ENCODE assay signal across 21 mouse cellular contexts in genomic region chr13:64380251-64380650, GRCm38 (mm10). TPM values are rescaled to one million over a fixed set of nuclear protein-coding genes. Genes with fewer than 3 reads are reported as not detected.
A peak's percentile ranks its signal among the peaks of the same experiment; 100 is the strongest.
DNase-seq lines count a peak whose midpoint lies in the region; ATAC-seq and TF ChIP-seq lines count a peak whose summit lies in the region.
"Had no signal": no experiment of that assay in that cellular context is flagged by ENCODE, and none has a peak within 500 bp of the region (broad histone marks: within the 10 kb centered on the region; RNA-seq: fewer than 3 reads in every experiment).

No protein-coding gene starts in this region.

- no peak for TF ChIP-seq EP300 in liver, postnatal 0 days (IDR thresholded peaks at IDR 0.05; ENCODE audit: low read depth)

- H3K9ac ChIP-seq in kidney, embryonic 14.5 days (ENCODE audit: low read depth, low read length) = no peak overlapping the region
- H3K9ac ChIP-seq in kidney, embryonic 15.5 days = no peak overlapping the region
- no peak overlapping the region for H3K9ac ChIP-seq in liver, postnatal 0 days (replicated peaks)
- H3K9ac ChIP-seq: forebrain, embryonic 13.5 days; hindbrain, embryonic 13.5 days had no signal

- ATAC-seq in kidney, embryonic 14.5 days (ENCODE audit: low FRiP score, low TSS enrichment) = no peak
- ATAC-seq in kidney, embryonic 15.5 days (replicated peaks; ENCODE audit: low FRiP score) = no peak
- no peak for ATAC-seq in liver, postnatal 0 days
- ATAC-seq: activated CD4-positive, CD25-positive, alpha-beta regulatory T cell, adult 4 months; forebrain, embryonic 13.5 days; forebrain, embryonic 16.5 days; hindbrain, embryonic 16.5 days had no signal

- H3K9me3 ChIP-seq in kidney, embryonic 14.5 days (ENCODE audit: control insufficient read depth, low read length) = no peaks in the 10 kb centered on the region
- H3K9me3 ChIP-seq in kidney, embryonic 15.5 days (replicated peaks) = no peaks in the 10 kb centered on the region
- no peaks in the 10 kb centered on the region for H3K9me3 ChIP-seq in liver, postnatal 0 days (ENCODE audit: low read length)
- H3K9me3 ChIP-seq: forebrain, embryonic 10.5 days; forebrain, embryonic 13.5 days; hindbrain, embryonic 13.5 days had no signal

- no peak for TF ChIP-seq CTCF in liver, postnatal 0 days (IDR thresholded peaks at IDR 0.05; ENCODE audit: low read depth)

- H3K4me3 ChIP-seq in kidney, embryonic 14.5 days (ENCODE audit: low read length) = no peak overlapping the region
- H3K4me3 ChIP-seq in kidney, embryonic 15.5 days (replicated peaks) = no peak overlapping the region
- no peak overlapping the region for H3K4me3 ChIP-seq in liver, postnatal 0 days (ENCODE audit: low read depth, low read length)
- H3K4me3 ChIP-seq: forebrain, embryonic 10.5 days; forebrain, embryonic 13.5 days; hindbrain, embryonic 13.5 days had no signal

- H3K36me3 ChIP-seq in kidney, embryonic 14.5 days (ENCODE audit: control insufficient read depth, insufficient read depth, low read length) = no peaks in the 10 kb centered on the region
- no peaks in the 10 kb centered on the region for H3K36me3 ChIP-seq in kidney, embryonic 15.5 days
- no peaks in the 10 kb centered on the region for H3K36me3 ChIP-seq in liver, postnatal 0 days (replicated peaks; ENCODE audit: insufficient read depth, low read length)
- H3K36me3 ChIP-seq: forebrain, embryonic 10.5 days; hindbrain, embryonic 13.5 days had no signal

- DNase-seq in kidney, adult 11 months = peak; percentile 76
- peak; percentile 70 to 80 for DNase-seq in kidney, adult 8-10 months
- DNase-seq in kidney, postnatal 14 days = peak; percentile 63
- DNase-seq in cerebellum, postnatal 25 days = no peak
- DNase-seq in liver, postnatal 0 days = no peak
- DNase-seq: adrenal gland, adult 8-10 months; adrenal gland, postnatal 25 days; cerebellum, adult 11-12 months; cerebellum, adult 8-10 months; cerebellum, postnatal 10 days; gastrocnemius, postnatal 10 days; gastrocnemius, postnatal 36 days had no signal

- H3K4me1 ChIP-seq in kidney, embryonic 14.5 days (ENCODE audit: control insufficient read depth, insufficient read depth, low read length) = no peaks in the 10 kb centered on the region
- H3K4me1 ChIP-seq in kidney, embryonic 15.5 days = no peaks in the 10 kb centered on the region
- H3K4me1 ChIP-seq in liver, postnatal 0 days (ENCODE audit: insufficient read depth) = no peaks in the 10 kb centered on the region
- H3K4me1 ChIP-seq: forebrain, embryonic 10.5 days; forebrain, embryonic 13.5 days; hindbrain, embryonic 13.5 days had no signal

- H3K27ac ChIP-seq in kidney, embryonic 14.5 days (ENCODE audit: low read depth, low read length) = no peak overlapping the region
- H3K27ac ChIP-seq in kidney, embryonic 15.5 days = no peak overlapping the region
- no peak overlapping the region for H3K27ac ChIP-seq in liver, postnatal 0 days (ENCODE audit: low read depth)
- H3K27ac ChIP-seq: forebrain, embryonic 10.5 days; forebrain, embryonic 13.5 days; hindbrain, embryonic 13.5 days had no signal

- no peak overlapping the region for H3K4me2 ChIP-seq in kidney, embryonic 14.5 days (replicated peaks; ENCODE audit: low read depth, low read length)
- H3K4me2 ChIP-seq in kidney, embryonic 15.5 days = no peak overlapping the region
- H3K4me2 ChIP-seq in liver, postnatal 0 days (ENCODE audit: low read depth, low read length) = no peak overlapping the region
- H3K4me2 ChIP-seq: forebrain, embryonic 13.5 days; heart, embryonic 11.5 days; hindbrain, embryonic 13.5 days had no signal

- WGBS in kidney, embryonic 14.5 days = 89% methylated on average over 2 of the region's 2 CpGs
- 91% methylated on average over 2 of the region's 2 CpGs for WGBS in kidney, embryonic 15.5 days
- 78% methylated on average over 2 of the region's 2 CpGs for WGBS in liver, postnatal 0 days (ENCODE audit: insufficient replicate concordance)

- no peaks in the 10 kb centered on the region for H3K27me3 ChIP-seq in kidney, embryonic 14.5 days (ENCODE audit: control insufficient read depth, insufficient read depth, low read length)
- H3K27me3 ChIP-seq in kidney, embryonic 15.5 days = no peaks in the 10 kb centered on the region
- H3K27me3 ChIP-seq in liver, postnatal 0 days (ENCODE audit: insufficient read depth, low read length) = no peaks in the 10 kb centered on the region
- H3K27me3 ChIP-seq: forebrain, embryonic 13.5 days; hindbrain, embryonic 13.5 days had no signal

RNA-seq across cellular contexts. Expression of gene Ctsl, which starts 9.6 kb away (rescaled TPM):
- 283 and 323 TPM in 2 replicates for polyA plus RNA-seq in kidney, embryonic 14.5 days (2014; fragmentation: Nextera tagmentation; extraction: Ambion mirVana)
- 306 and 318 TPM in 2 replicates for polyA plus RNA-seq in kidney, embryonic 15.5 days (2015; fragmentation: Nextera tagmentation; extraction: Ambion mirVana)
- 1,130 and 1,294 TPM in 2 replicates for polyA plus RNA-seq in liver, postnatal 0 days (2015; fragmentation: Nextera tagmentation; extraction: Ambion mirVana)

RNA-seq across cellular contexts. Expression of gene Cdk20, which starts 51.9 kb away (rescaled TPM):
- polyA plus RNA-seq in kidney, embryonic 14.5 days (2014; fragmentation: Nextera tagmentation; extraction: Ambion mirVana) = 8.3 and 10.5 TPM in 2 replicates
- 10.4 and 12.8 TPM in 2 replicates for polyA plus RNA-seq in kidney, embryonic 15.5 days (2015; fragmentation: Nextera tagmentation; extraction: Ambion mirVana)
- polyA plus RNA-seq in liver, postnatal 0 days (2015; fragmentation: Nextera tagmentation; extraction: Ambion mirVana) = 4.5 and 4.8 TPM in 2 replicates

Comparison
In these comparisons a context has a peak if more than half of its experiments do, and no peak if none do; other contexts are left out.
1. DNase-seq: peak in kidney, adult 11 months (single experiment), kidney, adult 8-10 months (2 of 2) and kidney, postnatal 14 days (single experiment); none in cerebellum, postnatal 25 days (0 of 2) and liver, postnatal 0 days (single experiment).